Mouse (Mus musculus) forebrain, postnatal 0 days (tissue): ENCODE data around the gene Slc18a2. TPM values are rescaled to one million over a fixed set of nuclear protein-coding genes. Genes with fewer than 3 reads are reported as not detected.

Experiments
- ATAC-seq: fragments of 200-750 bp; cut with Nextera tagmentation; 2 replicates; pipeline ENCODE4 v1.8.0; 2017; ENCODE audit warnings: mild to moderate bottlenecking, moderate library complexity
- DNase-seq: peaks from one replicate; pipeline ENCODE4 v3.0.0-alpha.2; 2015
- H3K27ac ChIP-seq: fragments of 300-500 bp; sonication (generic); 2 replicates; pipeline ENCODE4 v1.5.1; 2014; ENCODE audit warnings: low read depth, mild to moderate bottlenecking, antibody characterized with exemption, low read length, moderate library complexity, mixed read lengths
- H3K27me3 ChIP-seq: fragments of 300-500 bp; sonication (generic); 2 replicates; pipeline ENCODE4 v1.6.1; 2014; ENCODE audit warnings: mild to moderate bottlenecking, low read length, mixed read lengths; ENCODE audit not compliant: insufficient read depth
- H3K36me3 ChIP-seq: fragments of 300-500 bp; sonication (generic); 2 replicates; pipeline ENCODE4 v1.6.1; 2014; ENCODE audit warnings: mild to moderate bottlenecking, moderate library complexity; ENCODE audit not compliant: insufficient read depth
- H3K4me1 ChIP-seq: fragments of 300-500 bp; sonication (generic); 2 replicates; pipeline ENCODE4 v1.6.1; 2014; ENCODE audit warnings: antibody characterized with exemption; ENCODE audit not compliant: insufficient read depth
- H3K4me2 ChIP-seq: fragments of 300-500 bp; sonication (generic); 2 replicates; pipeline ENCODE4 v1.6.1; 2014; ENCODE audit warnings: low read depth, mild to moderate bottlenecking, moderate library complexity
- H3K4me3 ChIP-seq: fragments of 300-500 bp; sonication (generic); 2 replicates; pipeline ENCODE4 v1.5.1; 2014; ENCODE audit warnings: low read depth, low read length, mixed read lengths
- H3K9ac ChIP-seq: fragments of 300-500 bp; sonication (generic); 2 replicates; pipeline ENCODE4 v1.6.1; 2014; ENCODE audit warnings: mild to moderate bottlenecking
- H3K9me3 ChIP-seq: fragments of 300-500 bp; sonication (generic); 2 replicates; pipeline ENCODE4 v1.6.1; 2016; ENCODE audit warnings: low read length
- CTCF ChIP-seq: sonication (generic); IDR thresholded peaks from 2 replicates; pipeline ENCODE4 v1.5.1; 2016; ENCODE audit warnings: antibody characterized with exemption, control low read depth, low read depth
- WGBS: fragments of 180-500 bp; shearing (Covaris S2); extraction: QIAGEN DNeasy Blood & Tissue Kit; methylation state at CpG from one replicate; pipeline ENCODE4 v1.1.7; 2014; 5-methylcytosine and 5-hydroxymethylcytosine counted together
- polyA plus RNA-seq: library from polyadenylated mRNA; unstranded; fragments of >200 nt; fragmentation: Nextera tagmentation; extraction: Ambion mirVana; gene quantifications from 2 replicates; pipeline ENCODE4 v1.2.1, GENCODE M21; 2015
- total RNA-seq: library from RNA; depleted of rRNA; stranded (reverse); fragments of >200 nt; gene quantifications from 2 replicates; pipeline ENCODE4 v1.2.3, GENCODE M21; 2014

The Slc18a2 gene
- total and polyA plus RNA-seq, 2 experiments from 2014 or later, result 9.3 to 15.0 TPM

GRCm38 (mm10) chr19:59315308-59315707, 54.6 kb downstream of the Slc18a2 start:
- TF ChIP-seq CTCF, result peak; percentile 47
- Histone ChIP-seq H3K4me1 (no peaks in the 10 kb centered on the region), H3K27ac (no peak overlapping the region), H3K4me3 (no peak overlapping the region), H3K27me3 (no peaks in the 10 kb centered on the region), H3K9ac (no peak overlapping the region), H3K4me2 (no peak overlapping the region), H3K36me3 (no peaks in the 10 kb centered on the region), H3K9me3 (no peaks in the 10 kb centered on the region)
- no peak for ATAC-seq
- DNase-seq, result no peak

GRCm38 (mm10) chr19:59316571-59316970, 55.9 kb downstream of the Slc18a2 start:
- DNase-seq, result peak; percentile 70
- no peak overlapping the region for H3K4me3 ChIP-seq

GRCm38 (mm10) chr19:59321990-59322389, 61.3 kb downstream of the Slc18a2 start, which contains the start of gene Rps12-ps3:
Gene Rps12-ps3, plus strand, starts transcription at chr19:59322290.
- over 99% methylated on average over 12 of the region's 14 CpGs for WGBS
- no peak for TF ChIP-seq CTCF
- Histone ChIP-seq H3K9me3 (no peaks in the 10 kb centered on the region), H3K36me3 (0 out of 2 replicates have a peak, but pooled peaks cover 5% of the 10 kb centered on the region), H3K27ac (no peak within 1 kb of the TSS), H3K27me3 (no peaks in the 10 kb centered on the region), H3K4me1 (no peaks in the 10 kb centered on the region), H3K4me2 (no peak within 1 kb of the TSS), H3K9ac (no peak within 1 kb of the TSS), H3K4me3 (no peak within 1 kb of the TSS)
- no peak for DNase-seq
- ATAC-seq, result no peak

More at GRCm38 (mm10) chr19:59316571-59316970, 55.9 kb downstream of the Slc18a2 start:
- H3K4me1 ChIP-seq, result no peaks in the 10 kb centered on the region
- ATAC-seq, result peak; percentile 74; the same call in 1 of the 2 replicates
- no peaks in the 10 kb centered on the region for H3K27me3 ChIP-seq
- peak; percentile 77 for TF ChIP-seq CTCF
- no peak overlapping the region for H3K27ac ChIP-seq
- no peaks in the 10 kb centered on the region for H3K9me3 ChIP-seq
- H3K4me2 ChIP-seq, result no peak overlapping the region
- no peak overlapping the region for H3K9ac ChIP-seq
- no peaks in the 10 kb centered on the region for H3K36me3 ChIP-seq

- Histone ChIP-seq H3K27me3 (no peaks in the 10 kb centered on the region), H3K4me3 (no peak overlapping the region), H3K4me2 (no peak overlapping the region), H3K27ac (no peak overlapping the region), H3K36me3 (no peaks in the 10 kb centered on the region), H3K4me1 (no peaks in the 10 kb centered on the region), H3K9ac (no peak overlapping the region), H3K9me3 (no peaks in the 10 kb centered on the region)
- no peak for ATAC-seq
- no peak for TF ChIP-seq CTCF
- no peak for DNase-seq
Observed at GRCm38 (mm10) chr19:59330816-59331225, 70.1 kb downstream of the Slc18a2 start.

GRCm38 (mm10) chr19:59336655-59337054, 76.0 kb downstream of the Slc18a2 start:
- peaks cover 10% of the 10 kb centered on the region; the same call in 1 of the 2 replicates for H3K4me1 ChIP-seq
- no peak overlapping the region for H3K27ac ChIP-seq
- no peak for TF ChIP-seq CTCF
- no peaks in the 10 kb centered on the region for H3K36me3 ChIP-seq
- no peaks in the 10 kb centered on the region for H3K27me3 ChIP-seq
- H3K4me2 ChIP-seq, result no peak overlapping the region
- no peaks in the 10 kb centered on the region for H3K9me3 ChIP-seq
- ATAC-seq, result no peak
- H3K4me3 ChIP-seq, result no peak overlapping the region
- WGBS, result 100% methylated on average over 1 of the region's 1 CpGs
- H3K9ac ChIP-seq, result no peak overlapping the region
- DNase-seq, result no peak

GRCm38 (mm10) chr19:59337872-59338681, 77.4 kb downstream of the Slc18a2 start:
- Histone ChIP-seq H3K9ac (no peak overlapping the region), H3K4me3 (no peak overlapping the region), H3K9me3 (no peaks in the 10 kb centered on the region), H3K27me3 (no peaks in the 10 kb centered on the region), H3K4me2 (no peak overlapping the region), H3K4me1 (peaks cover 16% of the 10 kb centered on the region), H3K27ac (no peak overlapping the region), H3K36me3 (no peaks in the 10 kb centered on the region)
- no peak for TF ChIP-seq CTCF
- 49% methylated on average over 3 of the region's 3 CpGs for WGBS
- DNase-seq (no peak), ATAC-seq (no peak)

GRCm38 (mm10) chr19:59339908-59340307, 79.2 kb downstream of the Slc18a2 start:
- Histone ChIP-seq H3K36me3 (no peaks in the 10 kb centered on the region), H3K27ac (no peak overlapping the region), H3K4me3 (no peak overlapping the region), H3K9me3 (no peaks in the 10 kb centered on the region), H3K4me1 (peaks cover 30% of the 10 kb centered on the region), H3K27me3 (no peaks in the 10 kb centered on the region), H3K4me2 (no peak overlapping the region), H3K9ac (no peak overlapping the region)
- no peak for ATAC-seq
- TF ChIP-seq CTCF, result no peak
- WGBS, result 83% methylated on average over 3 of the region's 3 CpGs
- no peak for DNase-seq
